Mouse (Mus musculus) erythroblast, embryonic 14.5 days (primary cell): ENCODE data around the gene Ptges2.

Source experiments
- GATA1 ChIP-seq: IDR thresholded peaks from 2 replicates; pipeline ENCODE4 v1.6.1; 2012; ENCODE audit warnings: low read length, inconsistent platforms, mixed read lengths
- TAL1 ChIP-seq: IDR thresholded peaks from 3 replicates; pipeline ENCODE4 v1.6.1; 2012; ENCODE audit warnings: low read length, inconsistent platforms, mixed read lengths

GRCm38 (mm10) chr2:32361437-32361836 lies 34.3 kb upstream of the Ptges2 start:
- no peak for TF ChIP-seq GATA1
- no peak for TF ChIP-seq TAL1
